Mouse (Mus musculus) heart, postnatal 0 days (tissue): ENCODE measurements at regions not wholly inside any gene's neighbourhood (a gene's known extent, or its start where the extent isn't known, plus 50 kb on each side); places are given as distances from the start of the nearest gene placed in this dataset.

ENCODE experiments used
- CTCF ChIP-seq: IDR thresholded peaks from 2 replicates; pipeline ENCODE4 v1.5.1; 2016; ENCODE audit warnings: antibody characterized with exemption, control low read depth, low read depth
- EP300 ChIP-seq: IDR thresholded peaks from 2 replicates; pipeline ENCODE4 v1.6.1; 2016; ENCODE audit warnings: antibody characterized with exemption, low read depth

DNA sequence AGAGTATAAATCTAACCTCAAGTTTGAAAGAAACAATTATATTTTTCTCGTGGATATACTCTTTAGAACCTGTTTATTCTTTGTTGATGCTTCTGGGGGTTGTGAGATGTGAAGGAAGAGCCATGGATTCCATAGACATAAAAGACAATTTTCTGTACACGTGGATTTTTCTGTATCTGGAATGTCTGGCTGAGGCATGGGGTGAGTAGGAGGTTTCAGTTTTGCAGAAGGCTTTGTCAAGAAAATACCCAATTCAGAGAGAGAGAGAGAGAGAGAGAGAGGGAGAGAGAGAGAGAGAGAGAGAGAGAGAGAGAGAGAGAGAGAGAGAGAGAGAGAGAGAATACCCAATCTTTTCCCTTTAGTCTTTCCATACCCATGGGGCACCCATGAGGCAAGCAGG, 315.0 kb upstream of the Xylt1 start:
- TF ChIP-seq CTCF: no peak
- no peak for TF ChIP-seq EP300
